Mouse (Mus musculus): ENCODE data around the gene Thap3.

Gene Thap3

GRCm38 (mm10) chr4:151980699-151981098 lies 8.1 kb downstream of the Thap3 start:
- no peak for DNase-seq

DNA sequence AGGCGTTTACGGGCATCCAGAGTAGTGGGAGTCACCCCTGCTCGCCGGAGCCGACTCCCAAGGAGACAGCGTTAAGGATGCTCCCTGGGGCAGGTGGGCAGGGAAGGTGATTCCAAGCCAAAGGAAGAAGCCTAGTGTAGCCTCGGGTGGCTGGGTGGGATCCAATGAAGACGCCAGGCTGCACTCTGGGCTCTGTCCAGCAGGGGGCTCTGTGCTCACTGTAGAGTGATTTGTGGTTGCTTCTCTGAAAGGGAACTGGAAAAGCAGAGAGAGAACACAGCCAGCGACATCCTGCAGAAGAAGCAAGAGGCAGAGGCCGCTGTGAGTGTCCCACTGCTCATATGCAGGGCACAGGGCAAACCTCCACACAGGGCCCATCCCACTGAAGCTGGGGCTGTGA lies 11.0 kb downstream of the Thap3 start:
- DNase-seq, result peak; percentile 74 to 89

DNA sequence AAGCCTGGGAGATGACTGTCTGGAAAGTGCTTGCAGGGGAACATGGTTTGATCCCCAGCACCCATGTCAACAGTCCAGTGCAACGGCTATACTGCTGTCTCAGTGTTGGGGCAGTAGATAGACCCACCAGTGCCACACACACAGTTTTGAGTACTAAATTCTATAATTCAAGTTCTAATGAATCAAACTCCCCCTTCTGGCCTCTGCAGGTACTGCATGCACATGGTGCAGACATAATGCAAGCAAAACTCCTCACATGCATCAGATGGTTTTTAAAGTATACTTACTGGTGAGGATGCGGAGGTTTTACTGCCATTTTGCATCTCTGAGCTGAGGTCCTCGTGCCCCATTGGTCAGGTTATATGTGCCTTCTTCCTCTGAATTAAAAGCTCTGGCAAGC lies 13.4 kb downstream of the Thap3 start:
- DNase-seq, result peak in 1 of 2 experiments; percentile 51

GRCm38 (mm10) chr4:151972221-151972967 lies 16.4 kb downstream of the Thap3 start:
- peak in 1 of 2 experiments; percentile 50 for DNase-seq

- DNase-seq, result no peak
Observed at GRCm38 (mm10) chr4:151968204-151968921, 20.4 kb downstream of the Thap3 start.

DNA sequence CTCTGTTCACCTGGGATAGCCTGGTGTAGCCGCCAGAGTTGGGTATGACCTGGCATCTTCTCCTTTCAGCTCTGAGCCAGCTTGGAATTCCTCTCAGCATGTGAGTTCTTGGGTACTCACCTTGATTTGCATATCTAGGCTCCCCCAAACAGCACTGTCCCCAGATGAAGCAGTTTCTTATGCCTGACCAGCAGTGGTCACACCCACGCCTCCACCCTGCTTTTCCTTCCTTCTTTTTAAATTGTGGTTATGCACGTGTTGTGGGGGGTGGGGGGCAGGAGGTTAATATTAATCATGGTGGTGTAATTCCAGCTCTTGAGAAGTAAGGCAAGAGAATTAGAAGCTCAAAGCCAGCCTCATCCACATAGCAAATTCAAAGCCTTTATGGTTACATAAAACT lies 26.0 kb downstream of the Thap3 start:
- DNase-seq, result peak in 1 of 2 experiments; percentile 24

DNA sequence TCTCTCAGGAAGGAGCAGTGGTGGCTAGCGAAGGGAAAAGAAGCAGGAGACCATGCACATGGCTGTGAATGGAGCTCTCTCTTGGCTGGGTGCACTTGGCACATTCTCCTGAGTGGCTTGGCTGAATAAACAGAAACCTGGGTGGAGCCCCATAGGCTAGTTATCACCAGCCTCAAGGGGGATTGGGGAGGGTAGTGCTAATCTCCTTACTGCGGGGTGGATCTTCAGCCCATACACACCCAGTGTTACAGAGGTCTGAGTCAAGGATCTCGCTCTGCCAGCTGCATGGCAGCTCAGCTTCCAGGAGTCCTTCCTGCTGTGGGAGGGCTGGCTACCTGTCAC lies 28.3 kb downstream of the Thap3 start:
- peak in 1 of 2 experiments; percentile 20 for DNase-seq

DNA sequence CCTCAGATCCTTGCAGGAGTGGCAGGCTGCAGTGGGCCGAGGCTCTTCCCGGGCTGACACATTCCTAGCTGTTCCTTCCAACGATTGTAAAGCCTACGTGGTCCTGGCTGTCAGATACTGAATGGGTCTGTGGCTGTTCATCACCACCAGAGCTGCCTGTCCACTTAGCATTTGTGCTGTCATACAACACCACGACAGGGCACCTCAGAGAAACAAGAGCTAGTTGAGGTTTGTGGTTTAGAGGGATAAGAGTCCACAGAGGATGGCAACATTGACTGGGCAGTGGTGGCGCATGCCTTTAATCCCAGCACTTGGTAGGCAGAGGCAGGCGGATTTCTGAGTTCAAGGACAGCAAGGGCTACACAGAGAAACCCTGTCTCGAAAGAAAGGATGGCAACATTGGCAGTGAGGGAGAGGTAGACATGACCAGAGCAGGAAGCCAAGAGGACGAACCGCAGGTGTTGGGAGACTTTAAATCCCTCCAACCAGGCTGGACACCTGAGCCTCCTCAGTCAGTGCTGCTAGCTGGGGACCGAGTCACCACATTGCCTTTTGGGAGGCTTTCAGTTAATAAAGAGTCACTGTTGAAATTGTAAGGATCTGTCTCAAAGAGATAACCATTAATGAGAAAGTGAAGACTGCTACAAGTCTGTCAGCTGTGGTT lies 28.8 kb downstream of the Thap3 start:
- DNase-seq, result no peak

- no peak for DNase-seq
Observed at GRCm38 (mm10) chr4:151957584-151958315, 31.0 kb downstream of the Thap3 start.

DNA sequence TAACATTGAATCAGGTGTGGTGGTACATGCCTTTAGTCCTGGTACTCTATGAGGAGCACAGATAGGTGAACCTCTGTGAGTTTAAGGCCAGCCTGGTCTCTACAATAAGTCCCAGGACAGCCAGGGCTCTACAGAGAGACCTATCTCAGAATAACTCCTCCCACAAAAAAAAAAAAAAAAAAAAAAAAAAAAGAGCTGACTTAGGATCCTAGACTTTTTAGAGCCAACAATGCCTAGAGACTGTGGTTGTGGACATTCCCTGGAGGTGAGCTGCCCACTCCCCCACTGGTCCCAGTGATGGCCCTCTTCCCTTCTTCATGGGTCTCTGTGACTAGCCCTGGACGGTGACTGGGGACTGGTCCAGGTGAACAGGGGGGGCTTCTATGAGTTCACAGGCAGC lies 33.0 kb downstream of the Thap3 start:
- no peak for DNase-seq

GRCm38 (mm10) chr4:151953209-151953608 lies 35.6 kb downstream of the Thap3 start:
- no peak for DNase-seq

DNA sequence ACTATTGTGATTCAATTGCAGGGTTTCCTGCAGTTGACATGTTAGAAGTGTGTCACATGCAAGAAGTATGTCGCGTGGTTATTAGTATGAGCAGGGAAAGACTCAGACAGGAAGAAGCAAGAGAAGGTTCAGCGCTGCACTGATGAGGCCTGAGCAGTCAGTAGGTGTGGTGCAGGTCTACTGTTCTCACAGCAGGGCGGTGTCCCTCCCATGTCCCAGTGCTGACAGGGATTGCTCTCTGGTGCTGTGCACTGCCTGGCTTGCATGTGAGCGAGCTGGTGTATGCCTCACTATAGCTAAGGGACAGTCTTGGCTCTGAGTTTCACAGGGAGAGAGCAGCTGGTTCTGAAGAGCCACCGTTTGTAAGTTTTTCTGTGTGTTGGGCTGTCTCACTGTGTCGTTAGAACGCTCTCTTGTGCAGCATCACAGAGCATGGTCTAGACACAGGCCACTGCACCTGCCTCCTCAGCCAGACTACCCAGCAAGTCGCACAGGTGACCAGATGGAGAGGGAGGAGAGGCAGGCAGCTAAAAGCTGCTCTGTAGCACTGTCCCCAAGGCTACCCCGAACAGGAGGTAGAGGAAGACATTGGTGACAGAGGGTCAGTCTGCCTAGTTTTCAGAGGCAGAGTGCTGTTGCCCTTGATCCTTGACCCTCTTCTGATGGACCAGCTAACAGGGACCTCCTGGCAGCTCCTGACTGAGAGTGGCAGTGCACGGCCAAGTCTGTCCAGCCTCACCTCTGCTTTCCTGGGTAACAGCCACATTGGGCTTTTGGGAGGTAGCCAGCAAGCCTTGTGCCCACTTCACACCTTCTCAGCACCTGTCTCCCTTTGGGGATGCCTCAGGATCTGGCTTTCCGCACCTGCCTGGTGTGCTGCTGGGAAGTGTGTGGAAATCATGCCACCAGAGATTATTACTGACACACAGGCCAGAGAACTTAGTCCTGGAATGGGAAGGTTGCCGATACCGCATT lies 40.0 kb downstream of the Thap3 start:
- DNase-seq, result no peak

- no peak for DNase-seq
Observed at GRCm38 (mm10) chr4:151946211-151946610, 42.6 kb downstream of the Thap3 start.

DNA sequence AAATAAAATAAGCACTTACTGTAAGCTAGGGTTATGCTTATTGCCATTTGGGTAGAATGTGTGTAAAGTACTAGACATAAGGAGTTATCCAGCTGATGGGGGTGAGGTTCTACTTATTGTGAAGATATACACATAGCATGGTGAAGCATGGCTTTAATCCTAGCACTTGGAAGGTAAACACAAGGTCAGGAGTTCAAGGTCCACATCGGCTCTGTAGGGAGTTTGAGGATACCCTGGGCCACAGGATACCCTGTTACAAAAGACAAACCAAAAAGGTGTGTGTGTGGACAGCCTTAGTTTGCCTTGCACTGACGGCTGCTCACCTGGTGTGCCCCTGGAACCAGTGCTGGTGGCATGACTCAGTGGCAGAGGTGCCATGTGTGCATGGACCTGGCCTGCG lies 50.7 kb downstream of the Thap3 start:
- no peak for DNase-seq

- no peak for DNase-seq
Observed at GRCm38 (mm10) chr4:151937441-151937840, 51.4 kb downstream of the Thap3 start.

- no peak for DNase-seq
Observed at GRCm38 (mm10) chr4:151934215-151934572, 54.6 kb downstream of the Thap3 start.

DNA sequence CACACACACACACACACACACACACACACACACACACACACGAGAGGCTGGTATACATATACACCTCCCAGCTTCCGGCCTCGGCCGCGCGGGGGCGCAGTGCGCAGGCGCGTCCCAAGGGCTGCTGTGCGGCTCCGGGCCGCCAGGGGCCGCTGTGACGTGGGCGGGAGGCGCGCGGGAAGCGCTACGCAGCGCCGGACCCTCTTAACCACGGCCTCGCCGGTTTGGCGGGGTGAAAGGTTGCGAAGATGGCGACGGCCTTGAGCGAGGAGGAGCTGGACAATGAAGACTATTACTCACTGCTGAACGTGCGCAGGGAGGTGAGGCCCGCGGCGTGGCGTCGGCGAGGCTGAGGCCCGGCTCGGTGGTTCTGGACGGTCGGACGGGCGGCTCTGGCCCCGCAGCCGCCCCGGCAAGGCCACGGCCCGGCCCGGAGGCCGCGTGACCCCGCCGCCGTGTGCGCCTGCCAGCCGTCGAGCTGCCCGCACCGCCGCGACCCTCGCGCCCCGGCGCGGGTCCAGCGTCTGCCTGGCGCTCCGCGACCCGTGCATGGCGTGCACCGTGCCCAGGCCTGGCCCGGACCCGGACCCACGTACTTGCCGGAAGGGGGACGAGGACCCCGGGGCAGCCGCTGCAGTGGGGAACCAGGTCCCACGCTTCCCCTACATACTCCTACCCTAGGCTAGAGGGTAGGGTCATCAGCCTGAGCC lies 55.1 kb downstream of the Thap3 start, which contains the start of gene Dnajc11:
TSS of gene Dnajc11 (plus strand) at position 187 of the 710 bp plus-strand sequence.
- peak; percentile 96 to 97 for DNase-seq

Data from lung, postnatal 4 days (tissue).